In the genomic region with DNA sequence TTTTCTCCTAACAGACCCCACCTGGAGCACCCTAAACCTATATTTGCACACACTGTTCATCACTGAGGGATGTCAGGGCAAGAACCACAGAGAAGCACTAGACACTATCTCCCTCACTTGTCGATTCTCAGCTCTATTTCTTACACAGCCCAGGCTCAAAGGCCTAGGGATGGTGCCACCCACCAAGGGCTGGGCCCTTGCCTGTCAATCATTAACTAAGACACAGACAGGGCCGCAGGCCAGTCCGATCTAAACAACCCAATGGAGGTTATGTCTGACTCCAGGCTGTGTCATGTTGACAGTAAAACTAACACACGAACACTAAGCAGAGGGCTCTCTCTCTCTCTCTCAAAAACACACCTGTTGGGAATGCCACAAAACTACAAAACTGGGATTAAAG, we compare ENCODE assay signal across 10 mouse cellular contexts. TPM values are rescaled to one million over a fixed set of nuclear protein-coding genes. Genes with fewer than 3 reads are reported as not detected.
DNase-seq lines count a peak whose midpoint lies in the region; ATAC-seq and TF ChIP-seq lines count a peak whose summit lies in the region.
"Had no signal": no experiment of that assay in that cellular context is flagged by ENCODE, and none has a peak within 500 bp of the region (broad histone marks: within the 10 kb centered on the region; RNA-seq: fewer than 3 reads in every experiment).

No protein-coding gene starts in this region.

- no peaks in the 10 kb centered on the region for H3K36me3 ChIP-seq in liver, adult 2 months (ENCODE audit: control insufficient read depth, insufficient read depth, low read length)
- no peaks in the 10 kb centered on the region for H3K36me3 ChIP-seq in liver, embryonic 12.5 days
- H3K36me3 ChIP-seq in hindbrain, embryonic 15.5 days = no peaks in the 10 kb centered on the region
- H3K36me3 ChIP-seq in kidney, embryonic 15.5 days = no peaks in the 10 kb centered on the region
- no peaks in the 10 kb centered on the region for H3K36me3 ChIP-seq in stomach, embryonic 14.5 days (ENCODE audit: control insufficient read depth, insufficient read depth, low read length)

- H3K79me2 ChIP-seq in liver, adult 2 months (ENCODE audit: control insufficient read depth, insufficient read depth, low read length) = no peaks in the 10 kb centered on the region

- no peak for TF ChIP-seq POLR2A in liver, adult 2 months (IDR thresholded peaks at IDR 0.05; ENCODE audit: extremely low read depth, insufficient read depth, low read length)
- TF ChIP-seq POLR2A in cerebellum, adult 2 months (IDR thresholded peaks at IDR 0.05; ENCODE audit: borderline replicate concordance, insufficient read depth, low read length) = no peak

- H3K9me3 ChIP-seq in liver, embryonic 12.5 days (replicated peaks) = no peaks in the 10 kb centered on the region
- H3K9me3 ChIP-seq in hindbrain, embryonic 15.5 days = no peaks in the 10 kb centered on the region
- no peaks in the 10 kb centered on the region for H3K9me3 ChIP-seq in kidney, embryonic 15.5 days (replicated peaks)
- H3K9me3 ChIP-seq in stomach, embryonic 14.5 days (ENCODE audit: control insufficient read depth, low read depth, low read length) = no peaks in the 10 kb centered on the region

- no peak for TF ChIP-seq CTCF in liver, adult 2 months (IDR thresholded peaks at IDR 0.05; ENCODE audit: low read depth, low read length)
- TF ChIP-seq CTCF in cerebellum, adult 2 months (IDR thresholded peaks at IDR 0.05; ENCODE audit: borderline replicate concordance, insufficient read depth, low read depth, low read length) = no peak

- H3K27ac ChIP-seq in liver, adult 2 months (replicated peaks; ENCODE audit: insufficient read depth, low read depth, low read length) = no peak overlapping the region
- H3K27ac ChIP-seq in liver, embryonic 12.5 days = no peak overlapping the region
- peak overlapping the region; percentile 66 for H3K27ac ChIP-seq in hindbrain, embryonic 15.5 days (replicated peaks)
- peak overlapping the region; percentile 85 for H3K27ac ChIP-seq in kidney, embryonic 15.5 days
- peak overlapping the region; percentile 89; the same call in 1 of the 2 replicates for H3K27ac ChIP-seq in stomach, embryonic 14.5 days (ENCODE audit: low read length)
- H3K27ac ChIP-seq in cerebellum, adult 2 months (ENCODE audit: insufficient read depth, low read length) = no peak overlapping the region

- ATAC-seq in liver, embryonic 12.5 days = no peak
- no peak for ATAC-seq in hindbrain, embryonic 15.5 days (ENCODE audit: low FRiP score, low read depth)
- ATAC-seq in kidney, embryonic 15.5 days (replicated peaks; ENCODE audit: low FRiP score) = no peak
- ATAC-seq in stomach, embryonic 14.5 days (ENCODE audit: insufficient number of reproducible peaks, insufficient read depth, low FRiP score, low read depth) = no peak

- DNase-seq in liver, adult 2 months (ENCODE audit: extremely low read depth, low read depth, low spot score) = peak; percentile 23
- no peak for DNase-seq in cerebellum, adult 2 months
- DNase-seq in thymus, postnatal 25 days = no peak
- DNase-seq: heart, adult 18-20 months; heart, postnatal 36 days; midbrain, embryonic 14.5 days had no signal

- 50% methylated on average over 4 of the region's 4 CpGs for WGBS in liver, adult 2 months
- WGBS in liver, embryonic 12.5 days (ENCODE audit: insufficient replicate concordance) = 59% methylated on average over 4 of the region's 4 CpGs
- WGBS in hindbrain, embryonic 15.5 days = 72% methylated on average over 4 of the region's 4 CpGs
- 74% methylated on average over 4 of the region's 4 CpGs for WGBS in kidney, embryonic 15.5 days
- 54% methylated on average over 4 of the region's 4 CpGs for WGBS in stomach, embryonic 14.5 days
- 77% methylated on average over 4 of the region's 4 CpGs for WGBS in cerebellum, adult 2 months

- no peak overlapping the region for H3K4me3 ChIP-seq in liver, adult 2 months (ENCODE audit: insufficient read depth, low read depth, low read length)
- no peak overlapping the region for H3K4me3 ChIP-seq in liver, embryonic 12.5 days
- H3K4me3 ChIP-seq in hindbrain, embryonic 15.5 days = no peak overlapping the region
- H3K4me3 ChIP-seq in kidney, embryonic 15.5 days (replicated peaks) = no peak overlapping the region
- no peak overlapping the region for H3K4me3 ChIP-seq in stomach, embryonic 14.5 days (ENCODE audit: low read depth, low read length)
- H3K4me3 ChIP-seq in cerebellum, adult 2 months (replicated peaks; ENCODE audit: insufficient read depth, low read depth, low read length) = no peak overlapping the region

- H3K4me1 ChIP-seq in liver, adult 2 months (ENCODE audit: control insufficient read depth, insufficient read depth, low read length) = no peaks in the 10 kb centered on the region; the same call in 1 of the 2 replicates
- H3K4me1 ChIP-seq in liver, embryonic 12.5 days = no peaks in the 10 kb centered on the region
- H3K4me1 ChIP-seq in hindbrain, embryonic 15.5 days (replicated peaks) = peaks cover 46% of the 10 kb centered on the region
- peaks cover 68% of the 10 kb centered on the region for H3K4me1 ChIP-seq in kidney, embryonic 15.5 days
- H3K4me1 ChIP-seq in stomach, embryonic 14.5 days (ENCODE audit: control insufficient read depth, insufficient read depth, low read length) = peaks cover 44% of the 10 kb centered on the region
- peaks cover 80% of the 10 kb centered on the region for H3K4me1 ChIP-seq in cerebellum, adult 2 months (ENCODE audit: control insufficient read depth, insufficient read depth, low read length)

- no peak overlapping the region for H3K4me2 ChIP-seq in liver, embryonic 12.5 days
- no peak overlapping the region for H3K4me2 ChIP-seq in hindbrain, embryonic 15.5 days
- no peak overlapping the region for H3K4me2 ChIP-seq in kidney, embryonic 15.5 days
- H3K4me2 ChIP-seq in stomach, embryonic 14.5 days (replicated peaks; ENCODE audit: low read depth, low read length) = no peak overlapping the region

- no peak overlapping the region for H3K9ac ChIP-seq in liver, adult 2 months (ENCODE audit: low read depth, low read length)
- H3K9ac ChIP-seq in liver, embryonic 12.5 days = no peak overlapping the region
- no peak overlapping the region for H3K9ac ChIP-seq in hindbrain, embryonic 15.5 days
- H3K9ac ChIP-seq in kidney, embryonic 15.5 days = no peak overlapping the region
- no peak overlapping the region for H3K9ac ChIP-seq in stomach, embryonic 14.5 days (replicated peaks; ENCODE audit: low read depth, low read length)

- H3K27me3 ChIP-seq in liver, adult 2 months (ENCODE audit: control insufficient read depth, insufficient read depth, low read length) = no peaks in the 10 kb centered on the region
- H3K27me3 ChIP-seq in liver, embryonic 12.5 days (replicated peaks) = peaks cover 5% of the 10 kb centered on the region; the same call in 1 of the 2 replicates
- H3K27me3 ChIP-seq in hindbrain, embryonic 15.5 days = no peaks in the 10 kb centered on the region
- no peaks in the 10 kb centered on the region for H3K27me3 ChIP-seq in kidney, embryonic 15.5 days
- H3K27me3 ChIP-seq in stomach, embryonic 14.5 days (ENCODE audit: control insufficient read depth, insufficient read depth, low read length) = no peaks in the 10 kb centered on the region
- no peaks in the 10 kb centered on the region for H3K27me3 ChIP-seq in cerebellum, adult 2 months (ENCODE audit: control insufficient read depth, insufficient read depth, low read length)

RNA-seq across cellular contexts. Expression of a gene that starts 9.7 kb away (rescaled TPM):
- 0.55 and 1.2 TPM in 2 replicates for total RNA-seq in liver, adult 2 months (2014; rRNA removed)
- 0.60 and 0.77 TPM in 2 replicates for polyA plus RNA-seq in liver, adult 2 months (2012; rRNA removed)
- polyA plus RNA-seq in liver, embryonic 12.5 days (2016; fragmentation: Nextera tagmentation; extraction: Ambion mirVana) = 1.2 and 1.3 TPM in 2 replicates
- 14.5 and 16.4 TPM in 2 replicates for polyA plus RNA-seq in hindbrain, embryonic 15.5 days (2015; fragmentation: Nextera tagmentation; extraction: Ambion mirVana)
- 16.8 and 18.3 TPM in 2 replicates for polyA plus RNA-seq in kidney, embryonic 15.5 days (2015; fragmentation: Nextera tagmentation; extraction: Ambion mirVana)
- 24.6 and 28.5 TPM in 2 replicates for polyA plus RNA-seq in stomach, embryonic 14.5 days (2014; fragmentation: Nextera tagmentation; extraction: Ambion mirVana)
- 43.3 and 50.1 TPM in 2 replicates for polyA plus RNA-seq in cerebellum, adult 2 months (2012; rRNA removed)

Comparison
In these comparisons a context has a peak if more than half of its experiments do, and no peak if none do; other contexts are left out.
1. H3K27ac ChIP-seq: peak in hindbrain, embryonic 15.5 days (single experiment), kidney, embryonic 15.5 days (single experiment) and stomach, embryonic 14.5 days (single experiment); none in liver, adult 2 months (single experiment), liver, embryonic 12.5 days (single experiment) and cerebellum, adult 2 months (single experiment).